Mouse (Mus musculus): ENCODE data around the gene Gm47791.

GRCm38 (mm10) chr1:82772428-82772827, 1.4 kb upstream of the Gm47791 start:
- TF ChIP-seq CTCF (IDR thresholded peaks at IDR 0.05; ENCODE audit: low read depth, low read length) (no peak), TAL1 (conservative IDR thresholded peaks at IDR 0.05; ENCODE audit: low read depth, low read length) (no peak), GATA1 (IDR thresholded peaks at IDR 0.05; ENCODE audit: borderline replicate concordance, low read length) (no peak), GATA2 (IDR thresholded peaks at IDR 0.05; ENCODE audit: borderline replicate concordance, low read depth, low read length) (no peak), POLR2AphosphoS5 (IDR thresholded peaks at IDR 0.05; ENCODE audit: insufficient replicate concordance, low read depth, low read length) (no peak)

All from G1E (cell line).